Mouse (Mus musculus): ENCODE results near the gene Gpha2. TPM values are rescaled to one million over a fixed set of nuclear protein-coding genes. Genes with fewer than 3 reads are reported as not detected.

Gpha2 gene
- 0.39 and 0.41 TPM in 2 replicates for polyA plus RNA-seq (2015; fragmentation: Nextera tagmentation; extraction: Ambion mirVana)

DNA sequence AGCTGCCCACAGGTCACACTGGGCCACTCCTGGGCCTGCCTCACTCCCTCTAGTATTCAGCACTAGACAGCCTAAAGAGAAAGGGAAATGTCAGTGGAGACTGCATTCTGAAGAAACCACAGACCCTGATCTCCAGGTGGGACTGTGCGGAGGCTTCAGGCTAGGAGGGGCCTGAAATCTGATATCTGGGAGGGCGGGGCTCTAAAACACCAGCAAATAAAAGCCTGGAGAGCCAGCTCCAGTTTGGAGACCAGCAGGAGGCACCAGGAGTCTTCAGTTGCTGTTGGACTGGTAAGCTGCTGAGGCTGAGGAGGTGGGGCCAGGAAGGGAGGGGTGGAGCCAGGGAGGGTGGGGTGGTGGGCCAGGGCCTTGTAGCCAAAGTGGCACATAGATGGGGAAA is at the start of gene Gpha2:
Gene Gpha2 (plus strand): TSS at position 246 of the 400 bp plus-strand sequence.
- Histone ChIP-seq H3K36me3 (0 out of 2 replicates have a peak, but pooled peaks cover 10% of the 10 kb centered on the region), H3K9me3 (no peaks in the 10 kb centered on the region), H3K4me1 (replicated peaks) (peaks cover 6% of the 10 kb centered on the region; the same call in 1 of the 2 replicates), H3K9ac (no peak within 1 kb of the TSS), H3K27ac (peak within 1 kb of the TSS; percentile 32; the same call in 1 of the 2 replicates), H3K4me3 (replicated peaks) (no peak within 1 kb of the TSS), H3K27me3 (replicated peaks) (no peaks in the 10 kb centered on the region), H3K4me2 (replicated peaks) (no peak within 1 kb of the TSS)
- ATAC-seq: peak; percentile 41
- WGBS: 30% methylated on average over 2 of the region's 2 CpGs

GRCm38 (mm10) chr19:6178775-6179174 is 47.4 kb upstream of the Gpha2 start:
- 88% methylated on average over 6 of the region's 6 CpGs for WGBS
- Histone ChIP-seq H3K9ac (no peak overlapping the region), H3K27ac (no peak overlapping the region), H3K36me3 (no peaks in the 10 kb centered on the region), H3K4me3 (replicated peaks) (no peak overlapping the region), H3K9me3 (no peaks in the 10 kb centered on the region), H3K4me1 (replicated peaks) (0 out of 2 replicates have a peak, but pooled peaks cover 3% of the 10 kb centered on the region), H3K27me3 (replicated peaks) (no peaks in the 10 kb centered on the region), H3K4me2 (replicated peaks) (no peak overlapping the region)
- no peak for ATAC-seq

DNA sequence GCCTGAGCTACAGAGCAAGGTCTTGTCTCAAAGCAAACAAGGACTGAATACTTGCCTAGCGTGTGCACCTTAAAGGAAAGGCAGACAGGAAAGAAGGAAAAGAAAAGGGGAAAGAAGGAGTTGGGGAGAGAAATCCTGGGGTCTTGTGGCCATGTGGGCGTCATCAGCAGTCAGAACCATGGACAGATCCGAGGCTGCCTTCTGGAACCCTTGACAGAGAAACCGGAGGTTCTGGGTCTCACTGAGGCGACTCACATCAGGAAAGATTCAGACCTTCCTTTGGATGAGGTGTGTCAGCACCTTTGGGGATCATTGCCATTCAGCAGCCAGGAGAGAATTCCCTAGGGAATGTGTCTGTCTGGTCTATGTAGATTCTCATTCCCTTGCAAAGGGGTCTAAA is 44.6 kb upstream of the Gpha2 start:
- H3K27me3 ChIP-seq (replicated peaks): no peaks in the 10 kb centered on the region
- H3K4me1 ChIP-seq (replicated peaks): 0 out of 2 replicates have a peak, but pooled peaks cover 3% of the 10 kb centered on the region
- WGBS: 10% methylated on average over 5 of the region's 5 CpGs
- ATAC-seq: no peak
- H3K9ac ChIP-seq: no peak overlapping the region
- no peaks in the 10 kb centered on the region for H3K36me3 ChIP-seq
- H3K4me2 ChIP-seq (replicated peaks): no peak overlapping the region
- no peak overlapping the region for H3K27ac ChIP-seq
- no peaks in the 10 kb centered on the region for H3K9me3 ChIP-seq
- no peak overlapping the region for H3K4me3 ChIP-seq (replicated peaks)

- H3K9ac ChIP-seq: no peak overlapping the region
- ATAC-seq: peak; percentile 78
- 0 out of 2 replicates have a peak, but pooled peaks cover 3% of the 10 kb centered on the region for H3K4me1 ChIP-seq (replicated peaks)
- H3K4me2 ChIP-seq (replicated peaks): peak overlapping the region; percentile 18; the same call in 1 of the 2 replicates
- no peaks in the 10 kb centered on the region for H3K27me3 ChIP-seq (replicated peaks)
- no peaks in the 10 kb centered on the region for H3K36me3 ChIP-seq
- H3K4me3 ChIP-seq (replicated peaks): no peak overlapping the region
- WGBS: 16% methylated on average over 3 of the region's 3 CpGs
- H3K27ac ChIP-seq: no peak overlapping the region
- H3K9me3 ChIP-seq: no peaks in the 10 kb centered on the region
Measured at GRCm38 (mm10) chr19:6182534-6182933, 43.6 kb upstream of the Gpha2 start.

- no peak within 1 kb of the TSS for H3K4me2 ChIP-seq (replicated peaks)
- H3K27me3 ChIP-seq (replicated peaks): no peaks in the 10 kb centered on the region
- WGBS: 85% methylated on average over 23 of the region's 23 CpGs
- no peaks in the 10 kb centered on the region for H3K36me3 ChIP-seq
- no peak within 1 kb of the TSS for H3K9ac ChIP-seq
- H3K27ac ChIP-seq: no peak within 1 kb of the TSS
- no peak for ATAC-seq
- H3K9me3 ChIP-seq: no peaks in the 10 kb centered on the region
- 0 out of 2 replicates have a peak, but pooled peaks cover 3% of the 10 kb centered on the region for H3K4me1 ChIP-seq (replicated peaks)
- no peak within 1 kb of the TSS for H3K4me3 ChIP-seq (replicated peaks)
Measured at GRCm38 (mm10) chr19:6184131-6184530, 42.0 kb upstream of the Gpha2 start, which contains the start of gene Majin. Gene Majin, plus strand, starts transcription at chr19:6184388.

GRCm38 (mm10) chr19:6204265-6204664 is 21.9 kb upstream of the Gpha2 start:
- H3K36me3 ChIP-seq: no peaks in the 10 kb centered on the region
- no peaks in the 10 kb centered on the region for H3K9me3 ChIP-seq
- H3K27me3 ChIP-seq (replicated peaks): no peaks in the 10 kb centered on the region
- no peak overlapping the region for H3K4me3 ChIP-seq (replicated peaks)
- H3K9ac ChIP-seq: no peak overlapping the region
- H3K4me2 ChIP-seq (replicated peaks): no peak overlapping the region
- no peaks in the 10 kb centered on the region; the same call in 1 of the 2 replicates for H3K4me1 ChIP-seq (replicated peaks)
- 57% methylated on average over 2 of the region's 2 CpGs for WGBS
- no peak overlapping the region for H3K27ac ChIP-seq
- peak; percentile 66; the same call in 1 of the 2 replicates for ATAC-seq

DNA sequence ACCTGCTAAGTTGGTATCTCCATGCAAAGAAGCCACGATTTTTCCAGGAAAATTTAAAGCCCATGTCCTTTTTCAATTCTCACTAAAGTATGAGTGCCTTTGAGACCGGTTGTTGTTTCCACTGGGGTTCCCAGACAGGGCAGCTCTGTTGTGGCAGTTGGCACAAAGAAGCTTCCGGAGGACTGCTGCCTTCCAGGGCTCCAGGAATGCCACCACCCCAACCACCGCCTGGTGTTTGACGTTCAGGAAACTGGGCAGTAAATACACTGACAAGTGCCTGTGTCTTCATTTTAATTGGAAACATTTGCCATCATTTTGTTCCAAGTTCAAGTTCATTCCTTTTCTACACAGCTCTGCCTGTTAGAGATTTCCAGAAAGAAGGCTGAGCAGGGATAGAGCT is 19.5 kb upstream of the Gpha2 start:
- Histone ChIP-seq H3K27ac (no peak overlapping the region), H3K36me3 (no peaks in the 10 kb centered on the region), H3K4me2 (replicated peaks) (no peak overlapping the region), H3K9me3 (no peaks in the 10 kb centered on the region), H3K9ac (no peak overlapping the region), H3K4me1 (replicated peaks) (no peaks in the 10 kb centered on the region; the same call in 1 of the 2 replicates), H3K27me3 (replicated peaks) (no peaks in the 10 kb centered on the region), H3K4me3 (replicated peaks) (no peak overlapping the region)
- no peak for ATAC-seq
- 71% methylated on average over 5 of the region's 5 CpGs for WGBS

DNA sequence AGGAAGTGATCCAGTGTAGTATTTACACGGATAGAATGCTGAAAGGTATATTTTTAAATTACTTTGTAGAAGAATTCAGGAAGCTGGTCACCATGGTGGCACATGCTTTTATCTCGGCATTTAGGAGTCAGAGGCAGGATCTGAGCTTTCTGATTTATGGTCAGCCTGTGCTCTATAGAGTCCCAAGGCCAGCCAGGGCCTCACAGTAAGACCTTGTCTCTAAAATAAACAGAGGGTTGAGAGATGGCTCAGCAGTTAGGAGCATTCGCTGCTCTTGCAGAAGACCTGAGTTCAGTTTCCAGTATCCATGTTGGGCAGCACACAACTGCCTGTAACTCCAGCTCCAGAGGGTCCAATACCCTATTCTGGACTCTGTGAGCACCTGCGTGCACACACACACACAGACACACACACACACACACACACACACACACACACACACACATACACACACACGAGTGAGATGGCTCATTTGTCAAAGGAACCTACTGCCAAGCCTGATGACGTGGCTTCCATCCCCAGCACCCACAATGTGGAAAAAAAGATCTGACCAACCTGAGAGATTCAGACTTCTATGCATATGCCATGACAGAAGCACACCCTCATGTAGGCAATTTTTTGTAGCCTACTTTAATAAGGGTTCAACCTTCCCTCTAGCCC is 10.0 kb upstream of the Gpha2 start:
- Histone ChIP-seq H3K36me3 (no peaks in the 10 kb centered on the region), H3K9me3 (no peaks in the 10 kb centered on the region), H3K27me3 (replicated peaks) (no peaks in the 10 kb centered on the region), H3K27ac (no peak overlapping the region), H3K9ac (no peak overlapping the region), H3K4me1 (replicated peaks) (no peaks in the 10 kb centered on the region), H3K4me2 (replicated peaks) (no peak overlapping the region), H3K4me3 (replicated peaks) (no peak overlapping the region)
- 39% methylated on average over 6 of the region's 6 CpGs for WGBS
- ATAC-seq: no peak

- WGBS: 73% methylated on average over 6 of the region's 6 CpGs
- Histone ChIP-seq H3K4me3 (replicated peaks) (no peak overlapping the region), H3K36me3 (no peaks in the 10 kb centered on the region), H3K9ac (no peak overlapping the region), H3K9me3 (no peaks in the 10 kb centered on the region), H3K4me1 (replicated peaks) (no peaks in the 10 kb centered on the region), H3K4me2 (replicated peaks) (no peak overlapping the region), H3K27ac (no peak overlapping the region), H3K27me3 (replicated peaks) (no peaks in the 10 kb centered on the region)
- no peak for ATAC-seq
Measured at GRCm38 (mm10) chr19:6218606-6219005, 7.6 kb upstream of the Gpha2 start.

DNA sequence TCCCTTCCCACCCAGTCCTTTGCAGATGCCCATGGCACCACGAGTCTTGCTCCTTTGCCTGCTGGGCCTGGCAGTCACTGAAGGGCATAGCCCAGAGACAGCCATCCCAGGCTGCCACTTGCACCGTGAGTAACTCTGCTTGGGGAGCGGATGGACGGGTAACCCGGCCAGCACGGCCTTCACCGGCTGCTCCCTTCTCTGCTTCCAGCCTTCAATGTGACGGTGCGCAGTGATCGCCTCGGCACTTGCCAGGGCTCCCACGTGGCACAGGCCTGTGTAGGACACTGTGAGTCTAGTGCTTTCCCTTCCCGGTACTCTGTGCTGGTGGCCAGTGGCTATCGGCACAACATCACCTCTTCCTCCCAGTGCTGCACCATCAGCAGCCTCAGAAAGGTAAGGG is 583 bp downstream of the Gpha2 start:
- WGBS: 88% methylated on average over 14 of the region's 14 CpGs
- no peak overlapping the region for H3K4me2 ChIP-seq (replicated peaks)
- no peak overlapping the region for H3K9ac ChIP-seq
- H3K9me3 ChIP-seq: no peaks in the 10 kb centered on the region
- H3K4me3 ChIP-seq (replicated peaks): no peak overlapping the region
- no peaks in the 10 kb centered on the region for H3K27me3 ChIP-seq (replicated peaks)
- H3K36me3 ChIP-seq: 0 out of 2 replicates have a peak, but pooled peaks cover 10% of the 10 kb centered on the region
- no peak for ATAC-seq
- H3K4me1 ChIP-seq (replicated peaks): peaks cover 6% of the 10 kb centered on the region; the same call in 1 of the 2 replicates
- H3K27ac ChIP-seq: no peak overlapping the region

GRCm38 (mm10) chr19:6227864-6228263 is 1.7 kb downstream of the Gpha2 start:
- peaks cover 6% of the 10 kb centered on the region; the same call in 1 of the 2 replicates for H3K4me1 ChIP-seq (replicated peaks)
- H3K9me3 ChIP-seq: no peaks in the 10 kb centered on the region
- 0 out of 2 replicates have a peak, but pooled peaks cover 10% of the 10 kb centered on the region for H3K36me3 ChIP-seq
- no peak overlapping the region for H3K4me3 ChIP-seq (replicated peaks)
- no peak for ATAC-seq
- H3K27me3 ChIP-seq (replicated peaks): no peaks in the 10 kb centered on the region
- no peak overlapping the region for H3K4me2 ChIP-seq (replicated peaks)
- no peak overlapping the region for H3K27ac ChIP-seq
- 90% methylated on average over 4 of the region's 4 CpGs for WGBS
- H3K9ac ChIP-seq: no peak overlapping the region

- H3K36me3 ChIP-seq: 0 out of 2 replicates have a peak, but pooled peaks cover 12% of the 10 kb centered on the region
- no peaks in the 10 kb centered on the region for H3K9me3 ChIP-seq
- WGBS: 89% methylated on average over 4 of the region's 4 CpGs
- H3K4me1 ChIP-seq (replicated peaks): peaks cover 16% of the 10 kb centered on the region
- no peak for ATAC-seq
- H3K4me2 ChIP-seq (replicated peaks): no peak overlapping the region
- H3K27ac ChIP-seq: no peak overlapping the region
- H3K27me3 ChIP-seq (replicated peaks): no peaks in the 10 kb centered on the region
- H3K4me3 ChIP-seq (replicated peaks): no peak overlapping the region
- H3K9ac ChIP-seq: no peak overlapping the region
Measured at GRCm38 (mm10) chr19:6230411-6230810, 4.2 kb downstream of the Gpha2 start.

GRCm38 (mm10) chr19:6231036-6231435 is 4.9 kb downstream of the Gpha2 start:
- no peak overlapping the region for H3K27ac ChIP-seq
- WGBS: 81% methylated on average over 2 of the region's 2 CpGs
- H3K4me1 ChIP-seq (replicated peaks): peaks cover 16% of the 10 kb centered on the region
- no peaks in the 10 kb centered on the region for H3K9me3 ChIP-seq
- no peaks in the 10 kb centered on the region for H3K27me3 ChIP-seq (replicated peaks)
- H3K4me2 ChIP-seq (replicated peaks): no peak overlapping the region
- H3K4me3 ChIP-seq (replicated peaks): no peak overlapping the region
- H3K36me3 ChIP-seq: 0 out of 2 replicates have a peak, but pooled peaks cover 12% of the 10 kb centered on the region
- ATAC-seq: no peak
- no peak overlapping the region for H3K9ac ChIP-seq

All from intestine, embryonic 15.5 days (tissue).